Mouse (Mus musculus) heart, embryonic 10.5 days (tissue): ENCODE measurements around the gene Scnm1. TPM values are rescaled to one million over a fixed set of nuclear protein-coding genes. Genes with fewer than 3 reads are reported as not detected.

Source experiments
- DNase-seq: peaks from one replicate; pipeline ENCODE4 v3.0.0-alpha.2; 2017; ENCODE audit warnings: low spot score
- H3K27ac ChIP-seq: fragments of 300-500 bp; sonication (generic); 2 replicates; pipeline ENCODE4 v1.5.1; 2016; ENCODE audit warnings: mild to moderate bottlenecking
- H3K27me3 ChIP-seq: fragments of 300-500 bp; sonication (generic); 2 replicates; pipeline ENCODE4 v1.6.1; 2016; ENCODE audit warnings: mild to moderate bottlenecking; ENCODE audit not compliant: poor library complexity, insufficient read depth, severe bottlenecking
- H3K36me3 ChIP-seq: fragments of 300-500 bp; sonication (generic); 2 replicates; pipeline ENCODE4 v1.6.1; 2016; ENCODE audit warnings: mild to moderate bottlenecking, moderate library complexity
- H3K4me1 ChIP-seq: fragments of 300-500 bp; sonication (generic); 2 replicates; pipeline ENCODE4 v1.6.1; 2016; ENCODE audit warnings: mild to moderate bottlenecking
- H3K4me3 ChIP-seq: fragments of 300-500 bp; sonication (generic); 2 replicates; pipeline ENCODE4 v1.5.1; 2016; ENCODE audit warnings: mild to moderate bottlenecking, moderate library complexity
- H3K9me3 ChIP-seq: fragments of 300-500 bp; sonication (generic); 2 replicates; pipeline ENCODE4 v1.6.1; 2016; ENCODE audit warnings: mild to moderate bottlenecking, moderate library complexity
- WGBS: fragments of 180-500 bp; shearing (Covaris S2); methylation state at CpG from one replicate; pipeline ENCODE4 v1.1.7; 2016; 5-methylcytosine and 5-hydroxymethylcytosine counted together
- polyA plus RNA-seq: library from polyadenylated mRNA; unstranded; fragments of >200 nt; fragmentation: Nextera tagmentation; extraction: Ambion mirVana; gene quantifications from 2 replicates; pipeline ENCODE4 v1.2.1, GENCODE M21; 2016

Scnm1 gene
- polyA plus RNA-seq: 55.3 and 60.9 TPM in 2 replicates

GRCm38 (mm10) chr3:95133680-95134101 is at the start of gene Scnm1, which contains the start of gene Lysmd1:
Gene Scnm1, minus strand, starts transcription at chr3:95134011.
Gene Lysmd1, plus strand, starts transcription at chr3:95134088.
- H3K4me3 ChIP-seq: peak within 1 kb of the TSS; percentile 71
- H3K4me1 ChIP-seq: peaks cover 20% of the 10 kb centered on the region
- peak within 1 kb of the TSS; percentile 92 for H3K27ac ChIP-seq
- DNase-seq: peak; percentile 96
- H3K9me3 ChIP-seq: no peaks in the 10 kb centered on the region
- under 1% methylated on average over 20 of the region's 20 CpGs for WGBS
- H3K27me3 ChIP-seq: no peaks in the 10 kb centered on the region
- H3K36me3 ChIP-seq: peaks cover 37% of the 10 kb centered on the region

GRCm38 (mm10) chr3:95181841-95182240 is 48.0 kb upstream of the Scnm1 start:
- 60% methylated on average over 1 of the region's 1 CpGs for WGBS
- no peaks in the 10 kb centered on the region for H3K9me3 ChIP-seq
- peaks cover 45% of the 10 kb centered on the region for H3K36me3 ChIP-seq
- no peaks in the 10 kb centered on the region for H3K4me1 ChIP-seq
- DNase-seq: no peak
- H3K27me3 ChIP-seq: no peaks in the 10 kb centered on the region
- H3K4me3 ChIP-seq: no peak overlapping the region
- H3K27ac ChIP-seq: no peak overlapping the region

GRCm38 (mm10) chr3:95179890-95180289 is 46.1 kb upstream of the Scnm1 start:
- DNase-seq: no peak
- H3K4me3 ChIP-seq: no peak overlapping the region
- WGBS: 69% methylated on average over 3 of the region's 3 CpGs
- H3K9me3 ChIP-seq: no peaks in the 10 kb centered on the region
- no peak overlapping the region for H3K27ac ChIP-seq
- H3K4me1 ChIP-seq: no peaks in the 10 kb centered on the region
- 0 out of 2 replicates have a peak, but pooled peaks cover 4% of the 10 kb centered on the region for H3K27me3 ChIP-seq
- H3K36me3 ChIP-seq: peaks cover 28% of the 10 kb centered on the region

GRCm38 (mm10) chr3:95178948-95179347 is 45.1 kb upstream of the Scnm1 start:
- DNase-seq: no peak
- whole genome bisulfite sequencing: 85% methylated on average over 5 of the region's 5 CpGs

GRCm38 (mm10) chr3:95177583-95177982 is 43.8 kb upstream of the Scnm1 start:
- Histone ChIP-seq H3K4me3 (no peak overlapping the region), H3K4me1 (peaks cover 16% of the 10 kb centered on the region), H3K9me3 (no peaks in the 10 kb centered on the region), H3K36me3 (peaks cover 13% of the 10 kb centered on the region; the same call in 1 of the 2 replicates), H3K27ac (no peak overlapping the region), H3K27me3 (peaks cover 24% of the 10 kb centered on the region)
- WGBS: 65% methylated on average over 6 of the region's 6 CpGs
- DNase-seq: no peak

More at GRCm38 (mm10) chr3:95178948-95179347, 45.1 kb upstream of the Scnm1 start:
- H3K4me1 ChIP-seq: peaks cover 3% of the 10 kb centered on the region
- peaks cover 10% of the 10 kb centered on the region for H3K27me3 ChIP-seq
- no peak overlapping the region for H3K4me3 ChIP-seq
- H3K36me3 ChIP-seq: peaks cover 18% of the 10 kb centered on the region
- no peak overlapping the region for H3K27ac ChIP-seq
- H3K9me3 ChIP-seq: no peaks in the 10 kb centered on the region

- 63% methylated on average over 3 of the region's 3 CpGs for WGBS
- DNase-seq: no peak
Observed at GRCm38 (mm10) chr3:95176500-95176899, 42.7 kb upstream of the Scnm1 start.

GRCm38 (mm10) chr3:95174011-95174592 is 40.3 kb upstream of the Scnm1 start:
- Histone ChIP-seq H3K36me3 (peaks cover 42% of the 10 kb centered on the region), H3K27ac (no peak overlapping the region), H3K9me3 (no peaks in the 10 kb centered on the region), H3K4me3 (peak overlapping the region; percentile 58), H3K4me1 (peaks cover 21% of the 10 kb centered on the region), H3K27me3 (peaks cover 58% of the 10 kb centered on the region)
- DNase-seq: peak; percentile 92
- WGBS: under 1% methylated on average over 16 of the region's 16 CpGs

More at GRCm38 (mm10) chr3:95176500-95176899, 42.7 kb upstream of the Scnm1 start:
- H3K27me3 ChIP-seq: peaks cover 35% of the 10 kb centered on the region
- H3K4me1 ChIP-seq: peaks cover 21% of the 10 kb centered on the region
- H3K9me3 ChIP-seq: no peaks in the 10 kb centered on the region
- H3K36me3 ChIP-seq: peaks cover 23% of the 10 kb centered on the region; the same call in 1 of the 2 replicates
- no peak overlapping the region for H3K27ac ChIP-seq
- H3K4me3 ChIP-seq: no peak overlapping the region

- peaks cover 65% of the 10 kb centered on the region for H3K27me3 ChIP-seq
- H3K4me1 ChIP-seq: peaks cover 21% of the 10 kb centered on the region
- H3K27ac ChIP-seq: peak overlapping the region; percentile 56; the same call in 1 of the 2 replicates
- no peak for DNase-seq
- H3K4me3 ChIP-seq: peak overlapping the region; percentile 58
- WGBS: 2% methylated on average over 58 of the region's 58 CpGs
- no peaks in the 10 kb centered on the region for H3K9me3 ChIP-seq
- peaks cover 44% of the 10 kb centered on the region for H3K36me3 ChIP-seq
Observed at GRCm38 (mm10) chr3:95173256-95173949, 39.6 kb upstream of the Scnm1 start.

- Histone ChIP-seq H3K9me3 (no peaks in the 10 kb centered on the region), H3K4me3 (peak overlapping the region; percentile 58), H3K4me1 (peaks cover 21% of the 10 kb centered on the region), H3K27ac (peak overlapping the region; percentile 56), H3K36me3 (peaks cover 49% of the 10 kb centered on the region), H3K27me3 (peaks cover 73% of the 10 kb centered on the region)
- WGBS: 15% methylated on average over 84 of the region's 84 CpGs
- DNase-seq: no peak
Observed at GRCm38 (mm10) chr3:95172526-95173255, 38.9 kb upstream of the Scnm1 start.

- peaks cover 57% of the 10 kb centered on the region for H3K36me3 ChIP-seq
- H3K4me3 ChIP-seq: no peak overlapping the region
- DNase-seq: no peak
- no peak overlapping the region for H3K27ac ChIP-seq
- H3K9me3 ChIP-seq: no peaks in the 10 kb centered on the region
- 84% methylated on average over 6 of the region's 6 CpGs for WGBS
- peaks cover 77% of the 10 kb centered on the region for H3K27me3 ChIP-seq
- peaks cover 21% of the 10 kb centered on the region for H3K4me1 ChIP-seq
Observed at GRCm38 (mm10) chr3:95171105-95171504, 37.3 kb upstream of the Scnm1 start.

- Histone ChIP-seq H3K36me3 (peaks cover 62% of the 10 kb centered on the region), H3K4me1 (peaks cover 21% of the 10 kb centered on the region), H3K27me3 (peaks cover 74% of the 10 kb centered on the region), H3K9me3 (no peaks in the 10 kb centered on the region), H3K4me3 (no peak overlapping the region), H3K27ac (no peak overlapping the region)
- no peak for DNase-seq
- 83% methylated on average over 10 of the region's 10 CpGs for WGBS
Observed at GRCm38 (mm10) chr3:95169996-95170395, 36.2 kb upstream of the Scnm1 start.

GRCm38 (mm10) chr3:95164840-95165239 is 31.0 kb upstream of the Scnm1 start:
- Histone ChIP-seq H3K9me3 (no peaks in the 10 kb centered on the region), H3K4me3 (no peak overlapping the region), H3K27me3 (peaks cover 45% of the 10 kb centered on the region), H3K4me1 (peaks cover 40% of the 10 kb centered on the region), H3K27ac (no peak overlapping the region), H3K36me3 (peaks cover 33% of the 10 kb centered on the region)
- no peak for DNase-seq
- WGBS: 69% methylated on average over 5 of the region's 5 CpGs

GRCm38 (mm10) chr3:95164256-95164550 is 30.4 kb upstream of the Scnm1 start:
- DNase-seq: no peak
- H3K4me1 ChIP-seq: peaks cover 44% of the 10 kb centered on the region
- H3K9me3 ChIP-seq: no peaks in the 10 kb centered on the region
- H3K27me3 ChIP-seq: peaks cover 39% of the 10 kb centered on the region
- no peak overlapping the region for H3K4me3 ChIP-seq
- peaks cover 27% of the 10 kb centered on the region for H3K36me3 ChIP-seq
- 76% methylated on average over 5 of the region's 5 CpGs for WGBS
- no peak overlapping the region for H3K27ac ChIP-seq
